Mouse (Mus musculus) myocyte (in vitro differentiated cells): Measurements from ENCODE around the gene Opn3. TPM values are rescaled to one million over a fixed set of nuclear protein-coding genes. Genes with fewer than 3 reads are reported as not detected.

Experiments used
- H3K27me3 ChIP-seq: one replicate; pipeline ENCODE4 v1.6.1; 2011; ENCODE audit not compliant: control insufficient read depth, insufficient read depth, insufficient read length
- H3K36me3 ChIP-seq: one replicate; pipeline ENCODE4 v1.6.1; 2011; ENCODE audit not compliant: control insufficient read depth, insufficient read depth
- H3K4me2 ChIP-seq: one replicate; pipeline ENCODE4 v1.6.1; 2011; ENCODE audit warnings: low read depth, control low read depth
- H3K4me3 ChIP-seq: one replicate; pipeline ENCODE4 v1.5.1; 2011; ENCODE audit warnings: mild to moderate bottlenecking, control low read depth, moderate library complexity
- H3K79me2 ChIP-seq: one replicate; pipeline ENCODE4 v1.6.1; 2011; ENCODE audit not compliant: control insufficient read depth, insufficient read depth
- H3ac ChIP-seq: one replicate; pipeline ENCODE4 v1.6.1; 2011; ENCODE audit not compliant: control insufficient read depth, insufficient read length
- CEBPB ChIP-seq: IDR thresholded peaks from 2 replicates; pipeline ENCODE4 v1.6.1; 2011; ENCODE audit warnings: mild to moderate bottlenecking, moderate library complexity; ENCODE audit not compliant: poor library complexity, insufficient read depth, severe bottlenecking
- E2F4 ChIP-seq: IDR thresholded peaks from one replicate; pipeline ENCODE4 v1.6.1; 2011; ENCODE audit warnings: mild to moderate bottlenecking, control low read depth, moderate library complexity; ENCODE audit not compliant: insufficient read depth
- MAX ChIP-seq: IDR thresholded peaks from one replicate; pipeline ENCODE4 v1.6.1; 2011; ENCODE audit warnings: low read depth, mild to moderate bottlenecking, control low read depth
- MYOD1 ChIP-seq, 3 experiments: IDR thresholded peaks; one replicate each; pipeline ENCODE4 v1.6.1; 2011; ENCODE audit warnings: control low read depth in 2 of 3, low read depth in 2 of 3, mild to moderate bottlenecking in 2 of 3, moderate library complexity in 1 of 3; ENCODE audit not compliant: insufficient read length in 2 of 3, control insufficient read depth in 1 of 3
- MYOG ChIP-seq, 3 experiments: IDR thresholded peaks; one replicate each; pipeline ENCODE4 v1.6.1; 2011; ENCODE audit warnings: control low read depth in 2 of 3, low read depth in 2 of 3, mild to moderate bottlenecking in 2 of 3; ENCODE audit not compliant: insufficient read length in 2 of 3, control insufficient read depth in 1 of 3, insufficient read depth in 1 of 3
- POLR2A ChIP-seq: IDR thresholded peaks from one replicate; pipeline ENCODE4 v1.6.1; 2011; ENCODE audit warnings: low read depth, mild to moderate bottlenecking, control low read depth, moderate library complexity; ENCODE audit not compliant: insufficient read length
- POLR2AphosphoS2 ChIP-seq: IDR thresholded peaks from one replicate; pipeline ENCODE4 v1.6.1; 2011; ENCODE audit warnings: low read depth, control low read depth; ENCODE audit not compliant: insufficient read length
- REST ChIP-seq: IDR thresholded peaks from one replicate; pipeline ENCODE4 v1.6.1; 2011; ENCODE audit warnings: mild to moderate bottlenecking, control low read depth, moderate library complexity; ENCODE audit not compliant: insufficient read depth, insufficient read length
- SRF ChIP-seq: IDR thresholded peaks from one replicate; pipeline ENCODE4 v1.6.1; 2011; ENCODE audit warnings: low read depth; ENCODE audit not compliant: control insufficient read depth, insufficient read length
- TCF12 ChIP-seq: IDR thresholded peaks from one replicate; pipeline ENCODE4 v1.6.1; 2011; ENCODE audit warnings: mild to moderate bottlenecking, control low read depth; ENCODE audit not compliant: poor library complexity, insufficient read depth, severe bottlenecking
- TCF3 ChIP-seq: IDR thresholded peaks from one replicate; pipeline ENCODE4 v1.6.1; 2011; ENCODE audit warnings: low read depth, control low read depth; ENCODE audit not compliant: insufficient read length
- USF1 ChIP-seq: IDR thresholded peaks from one replicate; pipeline ENCODE4 v1.6.1; 2011; ENCODE audit warnings: low read depth, mild to moderate bottlenecking, control low read depth, moderate library complexity
- polyA plus RNA-seq: library from polyadenylated mRNA; unstranded; fragments of >200 nt; fragmentation: generic; extraction: Trizol; gene quantifications from one replicate; pipeline ENCODE4 v1.2.1, GENCODE M21; 2012; ENCODE audit warnings: missing spikeins

Gene Opn3
- polyA plus RNA-seq, 1 experiment = 4.8 TPM

DNA sequence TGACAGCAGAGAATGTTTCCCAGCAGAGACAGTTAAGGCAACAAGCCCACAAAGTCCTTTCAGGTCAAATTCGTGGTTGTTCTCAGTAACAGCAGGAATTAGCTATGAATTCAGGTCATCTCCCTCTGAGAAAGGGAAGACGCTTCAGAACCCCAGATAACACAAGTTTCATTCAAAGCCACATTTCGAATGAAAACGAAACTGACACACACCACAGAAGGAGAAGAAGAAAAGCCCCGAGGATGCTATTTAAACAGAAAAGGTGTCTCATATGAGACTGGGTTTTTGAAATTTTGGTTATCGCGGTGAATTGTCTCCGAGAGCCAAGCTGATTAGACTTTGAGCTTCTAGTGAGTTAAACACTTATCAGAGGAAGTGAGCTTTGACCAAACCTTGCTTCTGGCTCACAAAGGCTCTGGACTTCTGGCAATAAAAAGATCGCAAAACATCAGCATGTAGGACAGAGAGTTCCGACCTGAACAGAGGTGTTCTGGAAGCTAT, 60.8 kb downstream of the Opn3 start:
- no peaks in the 10 kb centered on the region for H3K79me2 ChIP-seq
- H3K4me2 ChIP-seq = peak overlapping the region; percentile 1
- TF ChIP-seq MYOG (IDR thresholded peaks at IDR 0.05; ENCODE audit: control insufficient read depth in 1 of 3, insufficient read depth in 1 of 3, insufficient read length in 2 of 3, low read depth in 2 of 3) = no peak
- no peak for TF ChIP-seq POLR2A
- no peak for TF ChIP-seq REST
- no peak for TF ChIP-seq CEBPB
- TF ChIP-seq MYOD1 (IDR thresholded peaks at IDR 0.05; ENCODE audit: control insufficient read depth in 1 of 3, insufficient read length in 2 of 3, low read depth in 2 of 3) = no peak
- no peak for TF ChIP-seq POLR2AphosphoS2
- TF ChIP-seq MAX = no peak
- no peak for TF ChIP-seq USF1
- no peak for TF ChIP-seq TCF12
- no peak for TF ChIP-seq TCF3
- TF ChIP-seq E2F4 = no peak
- TF ChIP-seq SRF = no peak
- H3ac ChIP-seq = no peak overlapping the region
- no peak overlapping the region for H3K4me3 ChIP-seq
- H3K36me3 ChIP-seq = no peaks in the 10 kb centered on the region
- H3K27me3 ChIP-seq = no peaks in the 10 kb centered on the region

DNA sequence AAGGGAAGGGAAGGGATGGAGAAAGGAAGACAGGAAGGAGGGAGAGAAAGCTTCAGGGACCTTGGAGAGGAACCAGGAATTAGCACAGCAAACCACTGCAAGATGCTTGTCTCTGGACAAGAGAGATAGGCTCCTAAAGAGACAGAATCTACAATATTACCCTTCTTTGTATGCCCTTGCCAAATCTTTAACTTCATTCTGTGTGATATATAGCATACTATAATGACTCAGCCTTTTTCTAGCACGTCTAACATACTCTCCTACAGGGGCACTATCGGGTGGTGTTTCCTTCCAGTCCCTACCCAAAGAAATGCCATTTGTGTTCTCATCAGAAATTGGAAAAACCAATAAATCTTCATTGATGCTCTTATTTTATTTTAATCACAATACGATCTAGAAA, 61.5 kb downstream of the Opn3 start:
- Histone ChIP-seq H3K27me3 (no peaks in the 10 kb centered on the region), H3K4me2 (no peak overlapping the region), H3K36me3 (no peaks in the 10 kb centered on the region), H3ac (no peak overlapping the region), H3K79me2 (no peaks in the 10 kb centered on the region), H3K4me3 (no peak overlapping the region)
- TF ChIP-seq CEBPB = no peak
- no peak for TF ChIP-seq MYOD1 (IDR thresholded peaks at IDR 0.05; ENCODE audit: control insufficient read depth in 1 of 3, insufficient read length in 2 of 3, low read depth in 2 of 3)
- no peak for TF ChIP-seq REST
- no peak for TF ChIP-seq POLR2A
- TF ChIP-seq TCF12 = no peak
- no peak for TF ChIP-seq MYOG (IDR thresholded peaks at IDR 0.05; ENCODE audit: control insufficient read depth in 1 of 3, insufficient read depth in 1 of 3, insufficient read length in 2 of 3, low read depth in 2 of 3)
- TF ChIP-seq POLR2AphosphoS2 = no peak
- TF ChIP-seq USF1 = no peak
- TF ChIP-seq TCF3 = no peak
- no peak for TF ChIP-seq MAX
- TF ChIP-seq E2F4 = no peak
- no peak for TF ChIP-seq SRF

DNA sequence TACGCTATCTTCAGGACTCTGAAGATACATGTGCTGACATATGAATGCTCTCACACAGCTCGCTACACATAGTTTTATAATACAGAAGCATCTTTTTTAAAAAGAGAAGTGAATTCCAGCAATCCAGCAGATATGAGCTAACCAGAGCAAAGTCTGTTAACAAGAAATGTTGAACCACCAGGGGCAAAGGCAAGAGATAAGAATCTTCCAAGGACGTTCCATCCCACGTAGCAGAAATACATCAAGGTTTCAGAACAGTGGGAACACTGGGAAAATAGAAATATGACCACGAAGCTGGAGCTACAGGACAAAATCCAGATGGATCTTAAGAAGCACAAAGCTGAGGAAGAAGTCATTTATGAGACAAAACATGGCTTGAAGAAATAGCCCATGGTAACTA, 62.2 kb downstream of the Opn3 start:
- Histone ChIP-seq H3ac (no peak overlapping the region), H3K79me2 (no peaks in the 10 kb centered on the region), H3K27me3 (no peaks in the 10 kb centered on the region), H3K4me2 (no peak overlapping the region), H3K36me3 (no peaks in the 10 kb centered on the region), H3K4me3 (no peak overlapping the region)
- TF ChIP-seq TCF3 = no peak
- TF ChIP-seq USF1 = no peak

DNA sequence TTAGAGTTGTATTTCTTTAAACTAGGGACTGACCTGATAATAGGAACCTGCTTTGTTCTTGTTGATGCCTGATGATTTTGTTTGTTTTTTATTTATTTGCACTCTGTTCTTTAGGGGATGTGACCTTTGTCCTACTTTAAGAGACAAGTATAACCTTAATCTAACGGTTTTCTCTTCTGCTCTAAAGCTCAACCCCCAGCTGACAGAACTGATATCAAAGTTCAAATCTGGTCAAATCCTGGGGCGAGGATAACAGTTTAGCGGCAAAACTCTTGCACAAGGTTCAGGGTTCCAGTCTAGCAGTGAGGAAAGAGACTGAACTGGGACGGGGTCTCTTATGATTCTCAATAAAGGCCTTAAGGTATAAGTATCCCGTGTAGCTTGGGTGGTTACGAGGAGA, 63.3 kb downstream of the Opn3 start:
- Histone ChIP-seq H3K4me3 (no peak overlapping the region), H3K79me2 (peaks cover 10% of the 10 kb centered on the region), H3ac (no peak overlapping the region), H3K4me2 (no peak overlapping the region), H3K36me3 (no peaks in the 10 kb centered on the region), H3K27me3 (no peaks in the 10 kb centered on the region)
- TF ChIP-seq TCF12 = no peak
- no peak for TF ChIP-seq POLR2AphosphoS2
- no peak for TF ChIP-seq TCF3
- no peak for TF ChIP-seq E2F4
- no peak for TF ChIP-seq MYOD1 (IDR thresholded peaks at IDR 0.05; ENCODE audit: control insufficient read depth in 1 of 3, insufficient read length in 2 of 3, low read depth in 2 of 3)
- no peak for TF ChIP-seq MAX
- TF ChIP-seq MYOG (IDR thresholded peaks at IDR 0.05; ENCODE audit: control insufficient read depth in 1 of 3, insufficient read depth in 1 of 3, insufficient read length in 2 of 3, low read depth in 2 of 3) = no peak
- no peak for TF ChIP-seq CEBPB
- no peak for TF ChIP-seq REST
- no peak for TF ChIP-seq POLR2A
- no peak for TF ChIP-seq USF1
- no peak for TF ChIP-seq SRF

DNA sequence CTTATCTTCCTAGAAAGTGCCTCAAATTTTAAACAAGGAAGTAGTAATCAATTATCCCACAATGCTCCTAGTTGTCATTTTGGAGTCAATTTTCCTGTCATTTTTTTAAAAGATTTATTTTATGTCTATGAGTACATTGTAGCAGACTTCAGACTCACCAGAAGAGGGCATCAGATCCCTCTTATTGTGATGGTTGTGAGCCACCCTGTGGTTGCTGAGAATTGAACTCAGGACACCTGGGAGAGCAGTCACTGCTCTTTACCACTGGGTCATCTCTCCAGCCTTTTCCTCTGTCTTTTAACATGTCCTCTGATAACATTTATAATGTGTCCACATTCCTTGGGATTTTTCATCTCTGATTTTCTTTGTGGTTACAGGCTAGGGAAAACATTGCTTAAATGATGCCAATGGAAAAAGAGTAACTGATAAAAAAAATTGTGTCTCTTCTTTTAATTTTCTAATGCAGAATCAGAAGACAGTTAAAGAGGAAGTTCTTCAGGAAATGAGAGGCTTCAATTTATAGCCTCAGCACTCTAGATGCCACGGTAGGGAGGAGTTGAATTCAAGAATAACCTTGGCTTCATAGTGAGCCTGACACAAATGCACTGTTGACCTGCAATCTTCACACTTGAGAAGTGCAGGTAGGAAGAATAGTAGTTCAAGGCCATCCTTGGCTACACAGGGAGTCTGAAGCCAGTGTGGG, 66.4 kb downstream of the Opn3 start:
- Histone ChIP-seq H3K36me3 (no peaks in the 10 kb centered on the region), H3K27me3 (no peaks in the 10 kb centered on the region), H3K4me3 (peak overlapping the region; percentile 46), H3K79me2 (peaks cover 29% of the 10 kb centered on the region), H3K4me2 (peak overlapping the region; percentile 94), H3ac (peak overlapping the region; percentile 51)
- TF ChIP-seq E2F4 (no peak), POLR2AphosphoS2 (no peak), MAX (no peak), POLR2A (no peak), MYOD1 (IDR thresholded peaks at IDR 0.05; ENCODE audit: control insufficient read depth in 1 of 3, insufficient read length in 2 of 3, low read depth in 2 of 3) (no peak), SRF (no peak), TCF12 (no peak), REST (no peak), TCF3 (no peak), USF1 (no peak), CEBPB (no peak), MYOG (IDR thresholded peaks at IDR 0.05; ENCODE audit: control insufficient read depth in 1 of 3, insufficient read depth in 1 of 3, insufficient read length in 2 of 3, low read depth in 2 of 3) (no peak)
